Mouse (Mus musculus): ENCODE measurements around the gene Tmem62. TPM values are rescaled to one million over a fixed set of nuclear protein-coding genes. Genes with fewer than 3 reads are reported as not detected.
"Not testable (repeated sequence)": the region's sequence is repeated elsewhere in the genome, so short reads cannot be mapped to it uniquely, and the experiment has no call there.

Tmem62 gene
- polyA plus RNA-seq, 1 experiment, result 4.9 TPM

DNA sequence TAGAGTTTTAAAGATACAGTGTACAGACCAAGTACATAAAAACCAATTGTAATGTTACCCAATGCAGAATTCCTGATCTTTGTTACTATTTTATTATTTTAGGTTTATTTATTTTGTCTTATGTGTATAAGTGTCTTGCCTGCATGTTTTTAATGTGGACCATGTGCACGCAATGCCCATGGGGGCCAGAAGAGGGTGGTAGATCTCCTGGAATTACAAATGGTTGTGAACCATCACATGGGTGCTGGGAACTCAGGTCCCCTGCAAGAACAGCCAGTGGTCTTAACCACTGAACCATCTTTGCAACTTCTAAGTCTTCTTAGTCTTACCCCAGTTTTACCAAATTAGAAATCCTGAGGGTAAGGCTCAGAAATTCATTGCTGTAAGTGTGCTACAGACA is 8.4 kb downstream of the Tmem62 start:
- H3K27me3 ChIP-seq (ENCODE audit: control insufficient read depth, insufficient read depth, low read length), result no peaks in the 10 kb centered on the region
- 90% methylated on average over 1 of the region's 1 CpGs for WGBS
- peaks cover 9% of the 10 kb centered on the region for H3K36me3 ChIP-seq (ENCODE audit: control insufficient read depth, insufficient read depth, low read length)
- H3K27ac ChIP-seq (ENCODE audit: insufficient read depth, low read length), result no peak overlapping the region
- TF ChIP-seq CTCF (IDR thresholded peaks at IDR 0.05; ENCODE audit: extremely low read depth, insufficient read depth, insufficient read length, insufficient replicate concordance) (no peak), POLR2A (IDR thresholded peaks at IDR 0.05; ENCODE audit: low read depth, low read length) (no peak)
- no peak for DNase-seq (ENCODE audit: low read depth in 1 of 2, low spot score in 2 of 2)
- H3K4me1 ChIP-seq (ENCODE audit: control insufficient read depth, insufficient read depth, insufficient read length), result no peaks in the 10 kb centered on the region
- no peak overlapping the region for H3K4me3 ChIP-seq (ENCODE audit: extremely low read depth, insufficient read depth, insufficient read length)

DNA sequence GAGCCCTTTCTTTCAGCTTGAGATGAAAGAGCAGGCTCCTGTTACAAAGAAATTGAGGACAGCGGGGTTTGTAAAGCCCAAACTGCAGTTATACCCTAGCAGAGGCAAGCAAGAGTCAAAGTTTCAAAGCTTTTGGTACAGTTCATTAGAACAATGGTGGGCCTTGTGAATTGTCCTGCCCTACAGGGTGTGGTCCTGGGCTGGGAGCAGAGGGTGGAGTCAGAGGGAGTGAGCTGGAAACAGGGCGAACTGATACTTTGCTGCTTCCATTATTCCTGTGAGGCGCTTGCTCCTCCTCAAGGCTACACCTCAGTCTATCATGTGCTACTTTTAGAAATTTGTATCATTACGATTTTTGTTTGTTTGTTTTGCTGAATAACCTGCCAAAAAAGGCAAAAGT is 14.4 kb downstream of the Tmem62 start:
- 94% methylated on average over 4 of the region's 4 CpGs for WGBS
- H3K27ac ChIP-seq (ENCODE audit: insufficient read depth, low read length), result no peak overlapping the region
- TF ChIP-seq POLR2A (IDR thresholded peaks at IDR 0.05; ENCODE audit: low read depth, low read length) (no peak), CTCF (IDR thresholded peaks at IDR 0.05; ENCODE audit: extremely low read depth, insufficient read depth, insufficient read length, insufficient replicate concordance) (no peak)

DNA sequence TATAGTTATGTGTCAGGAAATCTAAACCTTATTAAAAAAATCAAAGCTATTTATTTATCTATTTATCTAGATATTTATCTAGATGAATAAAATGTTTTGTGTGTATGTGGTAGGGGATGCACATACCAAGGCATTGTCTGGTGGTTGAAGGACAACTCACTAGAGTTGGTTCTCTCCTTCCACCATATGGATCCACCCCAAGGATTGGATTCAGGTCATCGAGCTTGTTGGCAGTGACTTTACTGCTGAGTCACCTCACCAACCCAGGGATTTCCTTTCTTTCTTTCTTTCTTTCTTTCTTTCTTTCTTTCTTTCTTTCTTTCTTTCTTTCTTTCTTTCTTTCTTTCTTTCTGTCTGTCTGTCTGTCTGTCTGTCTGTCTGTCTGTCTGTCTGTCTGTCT is 19.8 kb downstream of the Tmem62 start:
- not testable (repeated sequence) for H3K27me3 ChIP-seq (ENCODE audit: control insufficient read depth, insufficient read depth, low read length); H3K36me3 ChIP-seq (ENCODE audit: control insufficient read depth, insufficient read depth, low read length); H3K4me1 ChIP-seq (ENCODE audit: control insufficient read depth, insufficient read depth, insufficient read length); DNase-seq (ENCODE audit: low read depth in 1 of 2, low spot score in 2 of 2); H3K4me3 ChIP-seq (ENCODE audit: extremely low read depth, insufficient read depth, insufficient read length); H3K27ac ChIP-seq (ENCODE audit: insufficient read depth, low read length)
- WGBS, result 47% methylated on average over 1 of the region's 1 CpGs

More for the DNA sequence above, 14.4 kb downstream of the Tmem62 start:
- H3K4me3 ChIP-seq (ENCODE audit: extremely low read depth, insufficient read depth, insufficient read length), result no peak overlapping the region
- H3K36me3 ChIP-seq (ENCODE audit: control insufficient read depth, insufficient read depth, low read length), result peaks cover 10% of the 10 kb centered on the region
- no peaks in the 10 kb centered on the region for H3K4me1 ChIP-seq (ENCODE audit: control insufficient read depth, insufficient read depth, insufficient read length)
- H3K27me3 ChIP-seq (ENCODE audit: control insufficient read depth, insufficient read depth, low read length), result no peaks in the 10 kb centered on the region
- DNase-seq (ENCODE audit: low read depth in 1 of 2, low spot score in 2 of 2), result no peak

DNA sequence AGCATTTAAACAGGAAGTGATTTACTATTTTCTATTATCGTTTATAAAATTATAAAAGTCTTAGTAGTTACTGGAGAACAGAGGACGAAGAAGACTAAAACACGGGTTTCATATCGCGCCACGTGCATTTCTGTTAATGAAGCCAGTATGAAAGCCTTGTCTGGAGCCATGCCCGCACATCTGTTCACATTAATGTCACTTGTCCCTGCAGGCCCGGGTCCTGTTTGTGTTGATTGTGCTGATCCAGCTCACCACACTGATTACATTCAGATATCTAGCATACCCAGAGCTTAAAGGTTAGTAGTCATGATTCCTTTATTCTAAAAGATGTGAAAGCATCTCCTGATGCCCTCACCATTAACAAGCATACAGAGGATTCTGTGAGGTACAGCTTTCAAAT is 22.0 kb downstream of the Tmem62 start:
- whole genome bisulfite sequencing, result 86% methylated on average over 8 of the region's 8 CpGs
- H3K4me3 ChIP-seq (ENCODE audit: extremely low read depth, insufficient read depth, insufficient read length), result no peak overlapping the region
- no peaks in the 10 kb centered on the region for H3K27me3 ChIP-seq (ENCODE audit: control insufficient read depth, insufficient read depth, low read length)
- TF ChIP-seq CTCF (IDR thresholded peaks at IDR 0.05; ENCODE audit: extremely low read depth, insufficient read depth, insufficient read length, insufficient replicate concordance), result no peak
- TF ChIP-seq POLR2A (IDR thresholded peaks at IDR 0.05; ENCODE audit: low read depth, low read length), result no peak
- no peaks in the 10 kb centered on the region for H3K4me1 ChIP-seq (ENCODE audit: control insufficient read depth, insufficient read depth, insufficient read length)
- H3K27ac ChIP-seq (ENCODE audit: insufficient read depth, low read length), result no peak overlapping the region
- H3K36me3 ChIP-seq (ENCODE audit: control insufficient read depth, insufficient read depth, low read length), result peaks cover 6% of the 10 kb centered on the region
- DNase-seq (ENCODE audit: low read depth in 1 of 2, low spot score in 2 of 2), result no peak

DNA sequence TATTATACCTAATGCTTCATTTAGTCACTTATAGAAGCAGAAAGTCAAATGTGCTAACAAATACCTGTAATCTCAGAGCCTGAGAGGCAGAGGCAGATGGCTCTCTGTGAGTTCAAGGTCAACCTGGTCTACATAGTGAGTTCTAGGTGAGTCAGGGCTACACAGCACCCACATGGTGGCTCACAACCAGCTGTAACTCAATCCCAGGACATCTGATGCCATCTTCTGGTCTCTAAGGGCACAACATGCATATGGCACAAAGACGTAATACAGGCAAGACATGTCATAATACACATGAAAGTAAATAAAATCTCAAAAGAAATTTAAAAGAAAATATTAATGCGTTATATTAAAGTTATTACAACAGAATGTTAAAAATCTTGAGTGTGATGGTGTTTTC is 26.8 kb downstream of the Tmem62 start:
- no peaks in the 10 kb centered on the region for H3K4me1 ChIP-seq (ENCODE audit: control insufficient read depth, insufficient read depth, insufficient read length)
- H3K36me3 ChIP-seq (ENCODE audit: control insufficient read depth, insufficient read depth, low read length), result peaks cover 6% of the 10 kb centered on the region
- no peak for TF ChIP-seq CTCF (IDR thresholded peaks at IDR 0.05; ENCODE audit: extremely low read depth, insufficient read depth, insufficient read length, insufficient replicate concordance)
- TF ChIP-seq POLR2A (IDR thresholded peaks at IDR 0.05; ENCODE audit: low read depth, low read length), result no peak
- H3K27ac ChIP-seq (ENCODE audit: insufficient read depth, low read length), result no peak overlapping the region
- no peak for DNase-seq (ENCODE audit: low read depth in 1 of 2, low spot score in 2 of 2)
- H3K27me3 ChIP-seq (ENCODE audit: control insufficient read depth, insufficient read depth, low read length), result no peaks in the 10 kb centered on the region
- WGBS, result 88% methylated on average over 2 of the region's 2 CpGs
- no peak overlapping the region for H3K4me3 ChIP-seq (ENCODE audit: extremely low read depth, insufficient read depth, insufficient read length)

DNA sequence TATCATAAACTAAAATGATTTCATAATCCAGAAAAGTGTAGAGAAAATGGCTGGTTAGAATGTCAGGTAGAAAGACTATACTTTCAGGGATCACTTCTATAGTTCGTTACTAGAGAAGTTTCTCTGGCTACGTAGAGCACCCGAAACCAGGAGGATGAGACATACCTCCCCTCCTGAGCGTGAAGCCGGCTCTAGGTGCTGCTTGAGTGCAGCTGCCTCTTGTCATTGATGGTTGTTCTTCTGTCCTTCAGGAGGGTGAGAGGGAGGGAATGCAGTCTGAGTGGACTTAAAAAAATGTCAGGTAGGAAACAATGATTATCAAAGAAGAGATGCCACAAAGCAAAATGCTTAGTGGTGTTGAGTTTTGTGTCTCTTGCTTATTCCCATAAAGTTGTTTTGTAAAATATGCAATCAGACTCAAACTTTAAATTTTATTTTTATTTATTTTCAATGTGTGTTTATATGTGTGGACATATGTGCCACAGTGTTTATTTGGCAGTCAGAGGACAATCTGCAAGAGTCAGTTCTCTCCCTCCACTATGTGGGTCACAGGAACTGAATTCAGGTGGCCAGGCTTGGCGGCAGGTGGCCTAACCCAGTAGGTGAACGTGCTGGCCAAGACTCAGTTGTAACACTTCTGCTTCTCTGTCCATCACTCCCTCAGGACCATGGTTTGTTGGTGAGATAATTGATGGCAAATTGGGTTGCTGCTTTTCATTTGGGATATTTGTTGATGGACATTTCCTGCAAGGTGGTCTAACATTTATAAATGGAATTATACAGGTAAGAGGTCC is 27.4 kb downstream of the Tmem62 start:
- H3K36me3 ChIP-seq (ENCODE audit: control insufficient read depth, insufficient read depth, low read length), result peaks cover 4% of the 10 kb centered on the region
- H3K27me3 ChIP-seq (ENCODE audit: control insufficient read depth, insufficient read depth, low read length), result no peaks in the 10 kb centered on the region
- H3K4me1 ChIP-seq (ENCODE audit: control insufficient read depth, insufficient read depth, insufficient read length), result peaks cover 2% of the 10 kb centered on the region; the same call in 1 of the 2 replicates
- DNase-seq (ENCODE audit: low read depth in 1 of 2, low spot score in 2 of 2), result no peak
- TF ChIP-seq POLR2A (IDR thresholded peaks at IDR 0.05; ENCODE audit: low read depth, low read length) (no peak), CTCF (IDR thresholded peaks at IDR 0.05; ENCODE audit: extremely low read depth, insufficient read depth, insufficient read length, insufficient replicate concordance) (no peak)
- no peak overlapping the region for H3K27ac ChIP-seq (ENCODE audit: insufficient read depth, low read length)
- H3K4me3 ChIP-seq (ENCODE audit: extremely low read depth, insufficient read depth, insufficient read length), result no peak overlapping the region
- WGBS, result 93% methylated on average over 7 of the region's 7 CpGs

DNA sequence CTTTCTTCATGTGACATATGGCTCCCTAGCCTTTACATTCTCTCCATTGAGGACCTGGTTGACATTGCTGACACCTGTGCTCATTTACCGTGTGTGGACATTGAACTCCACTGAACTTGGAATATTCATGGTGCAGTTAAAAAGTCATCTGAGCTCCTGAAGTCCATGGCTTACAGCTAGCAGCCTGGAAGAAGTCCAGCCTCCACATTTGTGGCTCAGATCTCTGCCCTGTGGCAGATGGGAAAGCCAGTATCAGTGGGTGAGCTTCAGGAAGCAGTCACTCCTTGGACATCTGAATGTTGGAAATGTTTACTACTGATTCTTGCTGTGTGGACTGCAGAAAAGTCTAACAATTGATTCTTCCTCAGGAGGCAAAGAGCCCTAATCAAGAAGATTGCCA is 30.2 kb downstream of the Tmem62 start:
- peaks cover 10% of the 10 kb centered on the region for H3K36me3 ChIP-seq (ENCODE audit: control insufficient read depth, insufficient read depth, low read length)
- no peak overlapping the region for H3K27ac ChIP-seq (ENCODE audit: insufficient read depth, low read length)

More for the DNA sequence above, 30.2 kb downstream of the Tmem62 start:
- Histone ChIP-seq H3K4me3 (ENCODE audit: extremely low read depth, insufficient read depth, insufficient read length) (no peak overlapping the region), H3K4me1 (ENCODE audit: control insufficient read depth, insufficient read depth, insufficient read length) (peaks cover 2% of the 10 kb centered on the region; the same call in 1 of the 2 replicates), H3K27me3 (ENCODE audit: control insufficient read depth, insufficient read depth, low read length) (no peaks in the 10 kb centered on the region)
- 94% methylated on average over 1 of the region's 1 CpGs for WGBS
- no peak for DNase-seq (ENCODE audit: low read depth in 1 of 2, low spot score in 2 of 2)
- no peak for TF ChIP-seq POLR2A (IDR thresholded peaks at IDR 0.05; ENCODE audit: low read depth, low read length)
- no peak for TF ChIP-seq CTCF (IDR thresholded peaks at IDR 0.05; ENCODE audit: extremely low read depth, insufficient read depth, insufficient read length, insufficient replicate concordance)

Data from spleen, adult 2 months (tissue).